Mouse (Mus musculus): ENCODE data around the gene Per1. TPM values are rescaled to one million over a fixed set of nuclear protein-coding genes. Genes with fewer than 3 reads are reported as not detected.

The Per1 gene
- polyA plus RNA-seq, 1 experiment from 2014 or later = 9.1 TPM

GRCm38 (mm10) chr11:69073951-69074775 lies 20.9 kb upstream of the Per1 start:
- WGBS = 42% methylated on average over 6 of the region's 6 CpGs
- no peak overlapping the region; the same call in 1 of the 2 replicates for H3K27ac ChIP-seq (replicated peaks; ENCODE audit: low read depth, low read length)
- no peak overlapping the region for H3K4me3 ChIP-seq (ENCODE audit: low read depth, low read length)
- no peaks in the 10 kb centered on the region for H3K27me3 ChIP-seq (ENCODE audit: control insufficient read depth, insufficient read depth, low read length)
- H3K4me1 ChIP-seq (ENCODE audit: control insufficient read depth, insufficient read depth, low read length) = peaks cover 6% of the 10 kb centered on the region; the same call in 1 of the 2 replicates
- ATAC-seq (ENCODE audit: insufficient number of reproducible peaks, low FRiP score, low TSS enrichment, low read depth) = no peak
- no peak for DNase-seq (ENCODE audit: low spot score)
- H3K9ac ChIP-seq (ENCODE audit: low read length) = no peak overlapping the region
- no peak overlapping the region for H3K4me2 ChIP-seq (ENCODE audit: low read depth, severe bottlenecking)
- no peaks in the 10 kb centered on the region for H3K36me3 ChIP-seq (ENCODE audit: control insufficient read depth, insufficient read depth, low read length)
- H3K9me3 ChIP-seq (ENCODE audit: control insufficient read depth, low read length) = no peaks in the 10 kb centered on the region

GRCm38 (mm10) chr11:69074776-69075069 lies 20.3 kb upstream of the Per1 start:
- no peak overlapping the region for H3K27ac ChIP-seq (replicated peaks; ENCODE audit: low read depth, low read length)

GRCm38 (mm10) chr11:69075764-69076479 lies 19.1 kb upstream of the Per1 start:
- no peaks in the 10 kb centered on the region for H3K27me3 ChIP-seq (ENCODE audit: control insufficient read depth, insufficient read depth, low read length)
- H3K4me2 ChIP-seq (ENCODE audit: low read depth, severe bottlenecking) = no peak overlapping the region
- no peak overlapping the region for H3K4me3 ChIP-seq (ENCODE audit: low read depth, low read length)
- no peaks in the 10 kb centered on the region for H3K9me3 ChIP-seq (ENCODE audit: control insufficient read depth, low read length)
- WGBS = 54% methylated on average over 8 of the region's 9 CpGs
- H3K36me3 ChIP-seq (ENCODE audit: control insufficient read depth, insufficient read depth, low read length) = no peaks in the 10 kb centered on the region
- no peak overlapping the region for H3K9ac ChIP-seq (ENCODE audit: low read length)
- H3K4me1 ChIP-seq (ENCODE audit: control insufficient read depth, insufficient read depth, low read length) = peaks cover 6% of the 10 kb centered on the region; the same call in 1 of the 2 replicates
- H3K27ac ChIP-seq (replicated peaks; ENCODE audit: low read depth, low read length) = no peak overlapping the region
- no peak for DNase-seq (ENCODE audit: low spot score)
- ATAC-seq (ENCODE audit: insufficient number of reproducible peaks, low FRiP score, low TSS enrichment, low read depth) = no peak

More at GRCm38 (mm10) chr11:69074776-69075069, 20.3 kb upstream of the Per1 start:
- Histone ChIP-seq H3K9ac (ENCODE audit: low read length) (no peak overlapping the region), H3K36me3 (ENCODE audit: control insufficient read depth, insufficient read depth, low read length) (no peaks in the 10 kb centered on the region), H3K27me3 (ENCODE audit: control insufficient read depth, insufficient read depth, low read length) (no peaks in the 10 kb centered on the region), H3K4me3 (ENCODE audit: low read depth, low read length) (no peak overlapping the region), H3K9me3 (ENCODE audit: control insufficient read depth, low read length) (no peaks in the 10 kb centered on the region), H3K4me1 (ENCODE audit: control insufficient read depth, insufficient read depth, low read length) (peaks cover 6% of the 10 kb centered on the region; the same call in 1 of the 2 replicates), H3K4me2 (ENCODE audit: low read depth, severe bottlenecking) (no peak overlapping the region)
- DNase-seq (ENCODE audit: low spot score) = no peak
- WGBS = 49% methylated on average over 2 of the region's 2 CpGs
- ATAC-seq (ENCODE audit: insufficient number of reproducible peaks, low FRiP score, low TSS enrichment, low read depth) = no peak

GRCm38 (mm10) chr11:69076572-69076971 lies 18.4 kb upstream of the Per1 start:
- Histone ChIP-seq H3K36me3 (ENCODE audit: control insufficient read depth, insufficient read depth, low read length) (no peaks in the 10 kb centered on the region), H3K9ac (ENCODE audit: low read length) (no peak overlapping the region), H3K9me3 (ENCODE audit: control insufficient read depth, low read length) (no peaks in the 10 kb centered on the region), H3K27ac (replicated peaks; ENCODE audit: low read depth, low read length) (no peak overlapping the region), H3K4me2 (ENCODE audit: low read depth, severe bottlenecking) (no peak overlapping the region), H3K4me3 (ENCODE audit: low read depth, low read length) (no peak overlapping the region), H3K27me3 (ENCODE audit: control insufficient read depth, insufficient read depth, low read length) (no peaks in the 10 kb centered on the region), H3K4me1 (ENCODE audit: control insufficient read depth, insufficient read depth, low read length) (0 out of 2 replicates have a peak, but pooled peaks cover under 1% of the 10 kb centered on the region)
- no peak for ATAC-seq (ENCODE audit: insufficient number of reproducible peaks, low FRiP score, low TSS enrichment, low read depth)
- DNase-seq (ENCODE audit: low spot score) = no peak
- WGBS = 63% methylated on average over 5 of the region's 5 CpGs

GRCm38 (mm10) chr11:69077316-69077715 lies 17.7 kb upstream of the Per1 start:
- 86% methylated on average over 9 of the region's 9 CpGs for WGBS
- H3K36me3 ChIP-seq (ENCODE audit: control insufficient read depth, insufficient read depth, low read length) = no peaks in the 10 kb centered on the region
- no peak overlapping the region for H3K27ac ChIP-seq (replicated peaks; ENCODE audit: low read depth, low read length)
- H3K9ac ChIP-seq (ENCODE audit: low read length) = no peak overlapping the region
- H3K27me3 ChIP-seq (ENCODE audit: control insufficient read depth, insufficient read depth, low read length) = no peaks in the 10 kb centered on the region
- H3K9me3 ChIP-seq (ENCODE audit: control insufficient read depth, low read length) = no peaks in the 10 kb centered on the region
- no peaks in the 10 kb centered on the region for H3K4me1 ChIP-seq (ENCODE audit: control insufficient read depth, insufficient read depth, low read length)
- ATAC-seq (ENCODE audit: insufficient number of reproducible peaks, low FRiP score, low TSS enrichment, low read depth) (no peak), DNase-seq (ENCODE audit: low spot score) (no peak)
- H3K4me2 ChIP-seq (ENCODE audit: low read depth, severe bottlenecking) = no peak overlapping the region
- no peak overlapping the region for H3K4me3 ChIP-seq (ENCODE audit: low read depth, low read length)

GRCm38 (mm10) chr11:69078041-69078440 lies 17.0 kb upstream of the Per1 start:
- Histone ChIP-seq H3K9me3 (ENCODE audit: control insufficient read depth, low read length) (no peaks in the 10 kb centered on the region), H3K27me3 (ENCODE audit: control insufficient read depth, insufficient read depth, low read length) (no peaks in the 10 kb centered on the region), H3K27ac (replicated peaks; ENCODE audit: low read depth, low read length) (no peak overlapping the region), H3K4me3 (ENCODE audit: low read depth, low read length) (no peak overlapping the region), H3K9ac (ENCODE audit: low read length) (no peak overlapping the region), H3K4me1 (ENCODE audit: control insufficient read depth, insufficient read depth, low read length) (no peaks in the 10 kb centered on the region), H3K4me2 (ENCODE audit: low read depth, severe bottlenecking) (no peak overlapping the region), H3K36me3 (ENCODE audit: control insufficient read depth, insufficient read depth, low read length) (no peaks in the 10 kb centered on the region)
- 68% methylated on average over 6 of the region's 6 CpGs for WGBS
- no peak for DNase-seq (ENCODE audit: low spot score)
- ATAC-seq (ENCODE audit: insufficient number of reproducible peaks, low FRiP score, low TSS enrichment, low read depth) = no peak

GRCm38 (mm10) chr11:69078805-69079438 lies 16.1 kb upstream of the Per1 start:
- no peak overlapping the region for H3K4me2 ChIP-seq (ENCODE audit: low read depth, severe bottlenecking)
- no peak overlapping the region for H3K4me3 ChIP-seq (ENCODE audit: low read depth, low read length)
- no peak overlapping the region for H3K9ac ChIP-seq (ENCODE audit: low read length)
- DNase-seq (ENCODE audit: low spot score) (no peak), ATAC-seq (ENCODE audit: insufficient number of reproducible peaks, low FRiP score, low TSS enrichment, low read depth) (no peak)
- no peaks in the 10 kb centered on the region for H3K27me3 ChIP-seq (ENCODE audit: control insufficient read depth, insufficient read depth, low read length)
- H3K36me3 ChIP-seq (ENCODE audit: control insufficient read depth, insufficient read depth, low read length) = no peaks in the 10 kb centered on the region
- no peak overlapping the region for H3K27ac ChIP-seq (replicated peaks; ENCODE audit: low read depth, low read length)
- H3K4me1 ChIP-seq (ENCODE audit: control insufficient read depth, insufficient read depth, low read length) = no peaks in the 10 kb centered on the region
- no peaks in the 10 kb centered on the region for H3K9me3 ChIP-seq (ENCODE audit: control insufficient read depth, low read length)
- WGBS = 64% methylated on average over 5 of the region's 5 CpGs

- no peak overlapping the region for H3K4me2 ChIP-seq (ENCODE audit: low read depth, severe bottlenecking)
- H3K4me1 ChIP-seq (ENCODE audit: control insufficient read depth, insufficient read depth, low read length) = no peaks in the 10 kb centered on the region
- H3K9me3 ChIP-seq (ENCODE audit: control insufficient read depth, low read length) = no peaks in the 10 kb centered on the region
- no peak for DNase-seq (ENCODE audit: low spot score)
- H3K9ac ChIP-seq (ENCODE audit: low read length) = no peak overlapping the region
- H3K27me3 ChIP-seq (ENCODE audit: control insufficient read depth, insufficient read depth, low read length) = no peaks in the 10 kb centered on the region
- no peak for ATAC-seq (ENCODE audit: insufficient number of reproducible peaks, low FRiP score, low TSS enrichment, low read depth)
- no peak overlapping the region for H3K4me3 ChIP-seq (ENCODE audit: low read depth, low read length)
- no peaks in the 10 kb centered on the region for H3K36me3 ChIP-seq (ENCODE audit: control insufficient read depth, insufficient read depth, low read length)
- no peak overlapping the region for H3K27ac ChIP-seq (replicated peaks; ENCODE audit: low read depth, low read length)
- WGBS = 79% methylated on average over 15 of the region's 15 CpGs
Observed at GRCm38 (mm10) chr11:69080102-69080854, 14.7 kb upstream of the Per1 start.
